Mouse (Mus musculus): Measurements from ENCODE around the gene Accs. TPM values are rescaled to one million over a fixed set of nuclear protein-coding genes. Genes with fewer than 3 reads are reported as not detected.

Gene Accs
- 10.0 and 13.3 TPM in 2 replicates for total RNA-seq (2021)
- long read RNA-seq, partial matches to known transcripts = 1 of 3 reads
- long read RNA-seq, other reads (novel, unspliced or antisense) = 1 of 3 reads

DNA sequence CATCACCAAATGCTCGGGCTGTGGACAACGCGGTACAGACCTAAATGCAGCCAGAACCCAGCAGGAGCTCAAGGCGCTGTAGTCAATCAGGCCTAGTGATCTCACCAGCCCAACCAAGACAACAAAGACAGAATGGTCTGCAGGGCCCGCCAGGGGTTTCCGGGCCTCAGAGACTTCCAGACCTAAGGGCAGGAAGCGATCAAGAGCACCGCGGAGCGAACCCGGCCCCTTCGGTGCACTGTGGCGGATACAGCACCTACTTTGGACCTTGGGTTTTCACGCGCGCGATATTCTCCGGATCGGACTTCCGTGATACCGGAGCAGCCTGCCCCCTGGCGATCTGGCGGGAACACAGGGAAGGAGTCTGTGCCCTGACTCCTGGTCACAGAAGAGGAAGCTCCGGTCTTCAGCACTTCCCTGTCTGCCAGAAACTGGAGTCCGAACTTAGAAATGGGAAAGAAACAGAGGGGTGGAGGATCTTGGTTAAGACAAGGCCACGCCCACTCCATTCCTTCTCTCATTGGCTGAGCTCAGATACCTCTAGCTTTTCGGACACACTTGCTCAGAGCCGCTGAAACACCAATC, at the start of gene Accs:
Gene Accs, minus strand, starts transcription at position 439 of the 585 bp plus-strand sequence.
- peak; percentile 75 for DNase-seq

DNA sequence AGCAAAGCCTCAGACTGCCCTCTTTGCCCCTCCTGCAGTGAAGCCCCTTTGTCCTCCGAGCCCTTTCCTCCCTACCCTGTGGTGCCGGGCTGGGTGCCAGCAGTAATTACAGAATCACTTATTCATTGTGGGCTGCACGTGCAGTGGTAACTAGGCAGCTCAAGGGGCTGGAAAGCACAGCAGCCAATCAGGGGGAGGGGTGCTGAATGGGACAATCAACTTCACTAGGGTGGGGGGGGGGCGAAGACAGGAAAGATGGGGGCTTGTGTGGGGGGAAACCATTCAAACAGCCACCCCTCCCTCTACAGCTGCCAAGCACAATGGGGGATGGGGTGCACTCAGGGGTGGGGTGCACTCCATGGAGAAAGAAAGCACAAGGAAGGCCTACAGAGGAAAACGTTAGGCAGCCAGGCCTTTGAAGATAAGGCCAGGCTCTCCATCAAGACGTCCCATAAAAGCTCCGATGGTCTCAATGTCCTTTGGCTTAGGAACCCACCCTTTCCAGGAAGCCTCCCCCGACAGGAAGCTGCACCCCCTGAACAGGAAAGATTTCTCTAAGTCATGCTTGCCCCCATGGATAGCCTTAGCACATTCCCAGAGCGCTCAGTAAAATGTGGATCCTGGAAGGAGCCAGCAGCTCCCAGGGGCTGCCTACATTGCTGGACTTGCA, 42.0 kb upstream of the Accs start:
- DNase-seq = peak; percentile 52

DNA sequence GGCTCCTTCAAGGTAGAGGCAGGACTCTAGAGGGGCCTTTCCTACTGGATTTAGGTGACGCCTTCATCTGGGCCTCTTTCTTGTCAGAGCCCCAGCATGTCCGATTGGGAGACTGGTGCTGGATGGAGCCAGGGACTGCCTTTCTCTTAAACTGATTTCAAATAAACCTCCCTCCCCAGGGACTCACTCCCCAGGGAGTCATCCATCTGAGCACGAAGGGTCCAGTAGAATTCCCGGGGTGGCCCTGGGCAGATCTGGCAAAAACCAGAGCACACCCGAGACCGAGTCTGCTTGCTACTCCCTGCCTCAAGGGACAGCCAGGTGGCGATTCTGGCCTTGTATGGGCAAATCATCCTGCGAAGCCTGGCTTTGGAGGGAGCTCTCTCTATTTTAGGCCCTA, 40.4 kb upstream of the Accs start:
- no peak for DNase-seq

DNA sequence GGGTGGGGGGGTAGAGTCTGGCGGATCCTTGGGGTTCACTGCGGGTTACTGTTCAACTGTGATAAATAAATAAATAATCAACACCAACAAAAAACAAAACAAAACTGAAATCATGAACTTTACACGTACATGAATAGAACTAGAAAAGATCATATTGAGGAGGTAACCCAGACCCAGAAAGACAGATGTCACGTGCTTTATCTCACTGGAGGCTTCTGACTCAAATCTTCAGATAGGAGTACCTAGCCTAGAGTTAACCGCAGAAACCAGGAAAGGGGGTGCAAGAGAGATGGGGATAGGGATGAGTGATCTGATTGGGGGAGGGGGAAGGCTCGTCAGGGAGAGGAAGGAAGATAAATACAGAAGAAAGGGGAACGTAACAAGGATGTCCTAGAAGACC, 39.3 kb upstream of the Accs start:
- no peak for DNase-seq

DNA sequence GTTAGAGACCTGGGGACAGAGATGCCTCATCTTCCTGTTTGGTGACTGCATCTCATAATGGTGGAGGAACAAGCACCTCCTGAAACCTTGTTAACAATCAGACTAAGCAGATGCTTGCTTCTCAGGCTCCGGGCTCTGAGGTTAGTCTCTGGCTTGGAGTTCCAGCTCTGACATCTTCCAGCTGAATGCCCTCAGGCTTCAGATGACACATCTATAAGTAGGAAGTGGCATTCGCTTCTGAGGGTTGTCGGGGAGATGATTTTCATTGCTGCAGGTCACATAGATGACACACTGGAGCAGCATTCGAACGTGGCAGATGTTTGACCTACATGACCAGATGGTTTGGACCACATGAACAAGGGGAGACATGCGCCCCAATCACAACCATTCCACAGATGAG, 38.6 kb upstream of the Accs start:
- no peak for DNase-seq

DNA sequence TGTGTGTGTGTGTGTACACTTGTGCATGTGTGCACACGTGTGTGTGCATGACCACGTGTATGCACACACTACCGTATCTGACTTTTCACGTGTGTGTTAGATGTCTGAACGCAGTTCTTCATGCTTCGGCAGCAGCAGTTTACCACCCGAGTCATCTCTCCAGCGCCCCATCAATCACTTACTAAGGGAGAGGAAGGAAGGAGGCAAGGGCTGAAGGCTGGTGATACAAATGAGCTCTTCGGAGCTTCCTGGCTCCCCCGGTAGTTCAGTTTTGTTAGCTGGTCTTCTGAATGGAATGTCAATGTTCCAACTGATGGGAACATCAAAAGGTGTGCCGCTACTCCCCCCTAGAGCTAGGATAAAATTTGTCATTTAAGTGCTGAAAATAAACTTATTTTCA, 37.5 kb upstream of the Accs start:
- DNase-seq = no peak

DNA sequence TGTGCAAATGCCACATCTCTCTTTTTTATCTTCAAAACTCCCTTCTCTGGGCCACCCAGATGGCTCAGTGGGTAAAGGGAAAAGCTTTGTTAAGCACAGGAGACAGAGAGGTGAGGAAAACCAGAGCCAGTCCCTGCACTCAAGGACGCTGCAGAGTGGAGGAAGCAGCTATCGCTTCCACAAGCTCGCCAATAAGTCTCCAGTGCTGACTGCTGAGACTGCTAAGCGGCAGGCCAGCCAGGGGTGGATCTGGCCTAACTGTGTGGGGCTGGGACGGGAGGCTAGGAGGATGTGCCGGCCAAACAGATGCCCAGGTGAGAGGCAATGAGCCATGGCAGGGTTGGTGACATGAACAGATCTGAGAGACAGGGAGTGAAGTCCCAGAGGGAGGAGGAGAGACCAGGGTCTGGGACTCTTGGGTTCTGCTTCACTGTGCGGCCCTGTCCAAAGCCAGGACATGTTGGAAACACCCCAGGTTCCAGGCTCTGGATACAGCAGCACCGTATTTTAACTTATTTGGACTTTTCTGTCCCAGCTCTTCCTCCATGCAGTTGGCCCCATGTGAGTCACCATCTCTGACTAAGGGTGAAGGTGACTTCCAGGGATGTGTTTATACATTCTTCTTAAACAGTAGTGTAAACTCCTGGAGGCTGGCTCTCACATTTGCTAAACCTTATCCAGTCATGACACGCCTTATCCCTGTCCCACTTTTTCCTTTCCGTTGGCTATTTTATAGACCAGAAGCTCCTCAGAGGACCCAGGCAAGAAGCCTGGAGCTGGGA, 36.5 kb upstream of the Accs start:
- peak; percentile 17 for DNase-seq

DNA sequence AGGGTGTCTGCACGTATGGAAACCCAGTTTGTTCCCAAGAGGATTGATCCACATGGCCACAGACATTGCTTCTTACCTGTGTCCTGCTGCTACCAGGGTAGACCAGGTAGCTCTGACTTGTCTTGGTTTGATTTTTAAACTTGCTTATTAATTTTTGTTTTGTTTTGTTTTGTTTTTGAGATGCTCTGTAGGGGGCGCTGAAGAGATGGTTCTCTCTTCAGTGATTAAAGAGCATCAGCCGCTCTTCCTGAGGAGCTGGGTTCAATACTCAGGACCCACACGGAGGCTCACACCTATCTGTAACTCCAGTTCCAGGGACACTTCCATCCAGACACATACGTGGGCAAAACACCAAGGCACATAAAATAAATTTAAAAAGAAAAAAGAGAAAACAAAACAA, 33.3 kb upstream of the Accs start:
- no peak for DNase-seq

DNA sequence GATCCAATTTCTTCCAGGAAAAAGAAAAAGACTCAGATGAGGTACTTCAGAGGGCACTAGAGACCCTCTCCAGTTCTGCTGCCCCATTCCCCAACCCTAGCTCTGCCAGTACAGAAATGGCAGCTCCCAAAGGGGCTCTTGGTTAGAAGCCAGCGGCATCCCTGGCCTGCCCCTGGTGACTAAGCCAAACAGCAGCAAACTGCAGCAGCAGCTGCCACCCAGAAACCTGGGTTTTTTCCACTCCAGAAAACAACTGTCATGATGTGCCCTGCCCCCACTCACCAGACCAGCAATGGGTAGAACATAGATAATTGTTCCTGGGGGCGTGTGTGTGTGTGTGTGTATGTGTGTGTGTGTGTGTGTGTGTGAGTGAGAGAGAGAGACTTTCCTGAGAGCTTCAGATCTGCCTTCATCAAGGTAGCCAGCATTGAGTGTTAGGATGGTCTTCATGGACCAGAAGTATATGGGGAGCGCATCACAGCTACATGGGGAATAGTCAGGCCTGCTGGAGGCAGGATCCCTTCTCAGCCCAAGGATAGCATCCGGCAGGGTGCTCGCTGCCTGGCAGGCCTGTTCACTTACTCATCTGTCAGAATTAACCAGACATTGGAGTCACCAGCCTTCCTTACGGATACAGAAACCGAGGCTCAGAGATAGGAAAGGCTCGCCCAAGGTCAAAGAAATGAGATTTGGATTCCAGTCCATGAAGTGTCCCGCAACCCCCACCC, 32.1 kb upstream of the Accs start:
- peak; percentile 50 for DNase-seq

DNA sequence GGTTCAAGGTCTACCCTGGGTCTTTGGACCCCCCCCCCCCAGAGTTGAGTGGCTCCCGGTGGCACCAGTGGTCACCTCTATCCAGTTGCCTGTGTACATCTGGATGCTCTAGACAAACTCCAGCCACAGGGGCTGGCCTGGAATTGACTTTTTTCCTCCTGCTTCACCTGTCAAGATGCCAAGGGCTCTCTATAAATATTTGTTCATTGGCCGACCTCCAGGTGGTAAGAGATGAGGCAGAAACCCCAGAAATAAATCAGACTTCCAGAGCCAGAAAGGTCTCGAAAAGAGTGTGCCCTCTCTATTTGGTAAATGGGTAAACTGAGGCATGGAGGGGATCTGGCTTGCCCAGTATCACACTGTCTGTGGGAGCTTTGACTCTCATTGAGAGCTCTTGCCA, 31.2 kb upstream of the Accs start:
- no peak for DNase-seq

DNA sequence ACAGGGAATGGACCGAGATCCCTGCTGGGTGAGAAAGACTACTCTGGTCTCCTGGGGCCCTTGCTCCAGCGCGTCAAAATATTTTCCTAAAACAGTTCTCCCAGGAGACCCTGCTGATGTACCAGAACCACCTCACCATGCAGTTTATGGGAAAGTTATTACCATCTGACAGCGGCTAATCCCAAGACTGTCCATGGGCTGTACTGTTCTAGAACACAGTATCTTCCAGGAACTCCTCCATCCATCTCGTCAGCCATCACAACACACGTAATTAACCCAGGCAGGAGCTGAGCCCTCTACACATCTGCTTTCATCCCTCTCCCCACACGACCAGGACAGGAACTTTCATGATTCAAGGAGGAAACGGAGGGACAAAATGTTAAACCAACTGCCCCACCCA, 30.7 kb upstream of the Accs start:
- DNase-seq = no peak

DNA sequence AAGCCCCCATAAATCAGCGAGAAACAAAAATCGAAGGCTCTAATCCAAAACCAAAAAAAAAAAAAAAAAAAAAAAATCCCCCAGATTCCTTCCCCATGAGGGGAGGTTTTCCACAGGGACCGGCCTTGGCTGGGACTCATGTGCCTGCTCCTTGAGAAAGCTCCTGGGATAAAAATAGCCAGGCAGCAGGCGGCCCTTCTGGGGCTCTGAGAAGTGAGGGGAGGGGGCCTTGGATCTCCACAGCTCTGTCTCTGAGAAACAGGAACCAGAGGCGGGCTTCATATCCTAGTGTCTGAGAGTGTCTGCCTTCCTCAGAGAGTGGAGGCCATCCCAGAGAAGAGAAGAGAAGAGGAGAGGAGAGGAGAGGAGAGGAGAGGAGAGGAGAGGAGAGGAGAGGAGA, 27.3 kb upstream of the Accs start:
- DNase-seq = no peak

DNA sequence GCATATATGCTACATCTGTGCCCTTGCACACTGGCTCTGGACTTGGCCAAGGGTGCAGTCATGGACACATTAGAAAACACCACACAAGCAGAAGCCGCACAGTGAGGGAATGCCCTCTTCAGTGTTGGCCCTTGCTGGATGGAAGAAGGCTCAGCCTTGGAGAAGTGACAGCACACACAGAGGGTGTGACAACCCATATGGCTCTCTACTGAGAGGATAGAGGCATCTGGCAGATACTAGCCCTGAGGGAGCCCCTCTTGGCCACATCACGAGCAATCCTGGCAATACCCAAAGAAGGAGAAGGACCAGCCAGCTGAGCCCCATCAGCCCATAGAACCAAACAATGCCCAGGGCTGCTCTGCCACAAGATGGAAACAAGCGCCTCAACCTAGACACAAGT, 24.9 kb upstream of the Accs start:
- no peak for DNase-seq

DNA sequence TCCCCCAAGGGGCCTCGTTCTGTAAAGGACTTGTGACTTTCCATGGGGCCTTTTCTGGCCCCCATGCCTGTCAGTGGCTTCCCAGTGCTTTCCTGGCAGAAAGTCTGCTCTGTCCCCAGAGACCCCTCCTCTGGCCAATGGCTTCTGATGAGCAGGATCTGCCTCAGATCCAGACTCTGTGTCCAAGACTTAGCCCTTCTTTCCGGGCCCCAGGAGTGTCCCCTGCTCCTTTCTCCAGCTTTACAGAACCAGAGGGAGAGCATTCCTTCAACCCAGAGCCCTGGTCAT, 24.4 kb upstream of the Accs start:
- no peak for DNase-seq

DNA sequence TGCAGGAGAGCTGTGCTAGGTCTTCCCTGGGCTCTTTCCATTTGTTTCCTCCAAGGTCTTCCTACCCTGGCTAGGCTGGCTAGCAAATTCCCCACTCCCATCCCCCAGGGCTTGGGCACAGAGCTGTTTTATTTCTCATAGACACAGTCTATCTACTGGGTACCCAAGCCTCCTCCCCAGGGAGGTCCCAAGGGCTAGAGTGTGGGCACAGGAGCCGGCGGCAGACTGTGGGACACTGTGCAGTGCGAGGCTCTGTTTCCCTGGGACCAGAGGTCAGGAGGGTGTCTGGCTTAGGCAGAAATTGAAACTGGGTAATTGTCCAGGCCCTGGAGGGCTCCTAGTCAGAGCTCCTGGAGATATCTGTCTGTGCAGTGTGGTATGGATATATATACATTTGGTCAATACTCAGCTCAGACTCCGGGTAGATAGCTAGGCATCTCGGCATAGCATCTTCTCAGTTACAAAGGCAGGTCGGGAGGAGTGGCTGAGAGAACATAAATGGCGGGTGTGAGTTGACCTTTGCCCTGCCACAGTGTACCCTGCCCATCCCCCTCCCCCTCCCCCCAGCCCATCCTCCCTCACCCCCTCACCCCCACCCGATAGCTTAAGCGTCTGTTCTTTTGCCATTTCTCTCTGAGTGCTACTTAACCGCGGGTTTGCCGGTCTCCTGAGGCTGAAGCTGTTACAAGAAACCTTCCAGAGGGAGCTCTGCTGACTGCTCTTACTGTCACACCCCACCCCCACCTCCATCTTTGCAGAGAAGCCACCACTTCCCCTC, 23.9 kb upstream of the Accs start:
- no peak for DNase-seq

DNA sequence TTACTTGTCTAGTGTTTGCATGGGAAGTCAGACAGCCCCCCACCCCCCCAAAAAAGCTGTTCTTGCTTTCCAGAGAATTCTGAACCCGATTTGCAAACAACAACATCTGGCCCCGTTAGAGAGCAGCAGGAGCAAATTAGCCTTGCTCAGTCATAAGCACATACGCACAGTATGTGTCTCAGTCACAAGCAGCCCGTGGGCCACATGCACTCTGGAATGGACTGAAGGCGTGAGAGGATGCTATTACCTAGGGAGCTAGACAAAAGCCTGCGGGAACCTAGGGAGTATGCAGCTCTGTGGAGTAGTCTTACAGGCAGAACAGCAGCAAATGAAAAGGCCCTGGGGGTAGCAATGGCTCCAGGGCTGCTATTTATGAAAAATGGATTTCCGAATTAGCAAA, 22.5 kb upstream of the Accs start:
- no peak for DNase-seq

DNA sequence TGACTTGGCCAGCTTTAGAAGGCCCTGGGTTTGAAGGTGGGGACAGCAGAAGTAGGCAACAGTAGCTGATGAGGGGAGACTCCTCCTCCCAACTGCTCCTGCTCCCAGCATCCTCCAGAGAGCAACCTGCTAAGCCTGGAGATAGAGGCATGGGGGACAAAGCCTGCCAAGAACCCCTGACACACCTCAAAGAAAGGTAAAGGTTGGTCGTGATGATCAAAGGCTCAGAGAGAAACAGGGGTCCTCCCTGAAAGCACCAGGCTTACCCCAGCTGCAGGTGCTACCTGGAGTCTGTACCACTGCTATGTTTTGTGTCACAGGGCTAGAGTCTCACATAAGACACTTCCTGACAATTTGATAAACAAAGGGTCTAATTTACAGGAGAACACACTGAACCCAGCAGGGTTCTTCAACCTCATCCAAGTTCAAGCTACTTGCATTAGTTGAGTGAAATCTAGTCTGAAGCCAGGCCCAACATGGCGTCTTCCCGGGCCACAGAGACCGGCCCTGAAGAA, 21.7 kb upstream of the Accs start:
- no peak for DNase-seq

DNA sequence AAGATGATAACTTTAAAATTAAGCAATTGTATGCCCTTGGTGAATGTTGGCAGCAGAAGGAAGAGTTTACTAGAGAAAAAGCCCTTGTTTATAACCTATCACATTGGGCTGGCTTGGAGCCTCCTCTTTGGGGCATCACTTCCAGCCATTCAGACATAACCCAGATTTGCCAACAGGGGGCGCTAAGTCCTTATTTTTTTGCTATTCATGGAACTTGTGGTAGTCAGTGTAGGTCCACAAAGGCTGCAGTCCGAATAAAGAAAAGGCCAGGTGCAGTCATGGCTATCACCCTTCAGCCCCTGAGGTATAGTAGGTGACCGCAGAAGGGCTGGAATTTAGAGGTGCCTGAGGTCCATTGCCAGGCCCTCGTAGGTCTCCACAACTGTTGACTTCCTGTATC, 21.1 kb upstream of the Accs start:
- peak; percentile 74 for DNase-seq

DNA sequence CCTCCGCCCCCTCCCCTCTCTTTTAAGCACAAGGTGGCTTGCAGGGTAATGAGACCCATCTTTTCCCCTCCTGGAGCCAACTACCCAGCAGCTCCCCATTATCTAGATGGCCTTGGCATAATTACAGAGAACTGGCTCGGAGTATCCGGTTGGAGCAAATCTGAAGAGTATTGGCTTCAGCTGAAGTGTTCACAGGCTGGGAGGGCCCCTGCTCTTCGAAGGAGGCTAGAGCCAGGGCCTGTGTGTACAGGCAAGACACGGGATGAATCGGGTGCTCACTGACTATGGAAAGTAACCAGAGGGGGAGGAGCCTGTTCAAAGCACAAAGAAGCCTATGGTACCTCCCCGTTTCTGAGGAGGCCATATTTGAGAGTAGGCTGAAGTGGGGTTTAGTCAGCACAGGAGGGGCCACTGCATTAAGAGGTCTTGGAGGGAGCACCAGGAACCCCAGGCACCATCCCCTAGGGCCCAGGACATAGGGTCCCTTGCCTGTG, 19.4 kb upstream of the Accs start, which contains the start of gene Accsl:
Gene Accsl, minus strand, starts transcription at position 51 of the 494 bp plus-strand sequence.
- no peak for DNase-seq

DNA sequence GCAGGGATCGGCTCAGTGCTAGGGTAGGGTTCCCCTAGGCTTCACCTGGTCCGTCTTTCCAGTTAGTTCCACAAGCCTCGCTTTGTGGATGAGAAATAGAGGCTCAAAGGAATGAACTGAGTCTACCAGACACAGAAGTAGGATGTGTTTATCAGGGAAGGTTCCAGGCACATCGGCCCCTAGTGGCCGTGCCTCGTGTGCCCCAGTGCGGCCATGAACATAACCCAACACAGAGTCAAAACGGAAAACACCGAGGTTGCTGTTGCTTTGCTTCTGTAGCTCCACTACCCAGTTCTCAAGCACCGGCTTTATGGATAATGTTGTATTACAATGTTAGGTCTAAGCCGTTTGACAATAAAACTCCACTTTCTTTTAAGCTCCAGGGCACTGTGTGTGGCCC, 18.8 kb upstream of the Accs start:
- no peak for DNase-seq

DNA sequence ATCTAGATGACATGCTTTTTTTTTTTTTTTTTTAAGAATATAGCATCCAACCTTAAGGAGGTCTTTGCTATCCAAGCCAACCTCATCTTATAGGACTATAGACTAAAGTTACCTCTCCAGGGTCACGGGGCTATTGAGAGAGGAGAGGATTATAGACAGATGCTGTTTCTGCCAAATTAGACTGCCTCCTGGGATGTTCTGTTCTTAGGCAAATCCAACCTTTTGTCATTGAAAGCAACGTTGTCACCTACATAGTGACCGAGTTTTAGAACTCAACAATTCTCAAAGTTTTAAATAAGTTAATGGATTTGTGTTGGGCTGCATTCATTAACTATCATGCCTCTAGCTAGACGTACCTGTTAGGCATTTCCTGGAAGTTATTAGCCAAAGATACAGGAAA, 13.5 kb upstream of the Accs start:
- no peak for DNase-seq

DNA sequence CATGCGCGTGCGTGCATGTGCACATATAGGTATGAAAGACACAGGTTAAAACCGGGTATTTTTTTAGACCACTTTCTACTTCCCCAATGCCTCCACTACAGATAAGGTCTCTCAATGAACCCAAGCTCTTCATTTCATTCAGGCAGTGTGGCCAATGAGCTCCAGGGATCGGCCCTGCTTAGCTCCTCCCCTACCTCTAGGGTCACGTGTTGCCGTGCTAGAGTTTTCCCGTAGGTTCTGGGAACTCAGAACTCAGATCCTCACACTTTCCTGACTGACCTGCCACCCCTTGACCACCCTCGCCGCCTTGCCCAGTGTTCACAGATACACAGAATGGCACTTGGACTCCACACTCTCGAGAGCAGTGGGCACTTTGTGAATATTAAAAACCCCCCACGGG, 9.1 kb upstream of the Accs start:
- DNase-seq = no peak

Data from adrenal gland, postnatal 25 days (tissue).